ENCODE assay signal across 14 mouse cellular contexts in genomic region chr12:106375886-106376285, GRCm38 (mm10).
"Had no signal": no experiment of that assay in that cellular context is flagged by ENCODE, and none has a peak within 500 bp of the region (broad histone marks: within the 10 kb centered on the region; RNA-seq: fewer than 3 reads in every experiment).

No protein-coding gene starts in this region.

- H3K4me3 ChIP-seq: layer of hippocampus, adult 2 months; left cerebral cortex, adult 2 months; liver, embryonic 13.5 days had no signal

- DNase-seq: kidney, postnatal 25 days; layer of hippocampus, adult 9-11 months; liver, embryonic 13.5 days; lung, adult 2 months; lung, postnatal 14 days; lung, postnatal 4 days; midbrain, embryonic 14.5 days; right cerebral cortex, postnatal 4 days; thymus, postnatal 25 days had no signal

- H3K27ac ChIP-seq: kidney, postnatal 0 days; left cerebral cortex, adult 2 months; liver, embryonic 13.5 days; stomach, postnatal 0 days had no signal

- H3K9ac ChIP-seq: liver, embryonic 13.5 days had no signal

- H3K4me1 ChIP-seq: liver, embryonic 13.5 days had no signal

- H3K9me3 ChIP-seq: liver, embryonic 13.5 days had no signal

- H3K36me3 ChIP-seq: liver, embryonic 13.5 days had no signal

- H3K4me2 ChIP-seq: liver, embryonic 13.5 days; midbrain, embryonic 11.5 days had no signal
